Mouse (Mus musculus): Measurements from ENCODE around the gene Stx4a. TPM values are rescaled to one million over a fixed set of nuclear protein-coding genes. Genes with fewer than 3 reads are reported as not detected.
A peak's percentile ranks its signal among the peaks of the same experiment; 100 is the strongest.
"Not testable (repeated sequence)": the region's sequence is repeated elsewhere in the genome, so short reads cannot be mapped to it uniquely, and the experiment has no call there.

The Stx4a gene
- 17.8 and 22.2 TPM in 2 replicates for polyA plus RNA-seq (2015; fragmentation: Nextera tagmentation; extraction: Ambion mirVana)

DNA sequence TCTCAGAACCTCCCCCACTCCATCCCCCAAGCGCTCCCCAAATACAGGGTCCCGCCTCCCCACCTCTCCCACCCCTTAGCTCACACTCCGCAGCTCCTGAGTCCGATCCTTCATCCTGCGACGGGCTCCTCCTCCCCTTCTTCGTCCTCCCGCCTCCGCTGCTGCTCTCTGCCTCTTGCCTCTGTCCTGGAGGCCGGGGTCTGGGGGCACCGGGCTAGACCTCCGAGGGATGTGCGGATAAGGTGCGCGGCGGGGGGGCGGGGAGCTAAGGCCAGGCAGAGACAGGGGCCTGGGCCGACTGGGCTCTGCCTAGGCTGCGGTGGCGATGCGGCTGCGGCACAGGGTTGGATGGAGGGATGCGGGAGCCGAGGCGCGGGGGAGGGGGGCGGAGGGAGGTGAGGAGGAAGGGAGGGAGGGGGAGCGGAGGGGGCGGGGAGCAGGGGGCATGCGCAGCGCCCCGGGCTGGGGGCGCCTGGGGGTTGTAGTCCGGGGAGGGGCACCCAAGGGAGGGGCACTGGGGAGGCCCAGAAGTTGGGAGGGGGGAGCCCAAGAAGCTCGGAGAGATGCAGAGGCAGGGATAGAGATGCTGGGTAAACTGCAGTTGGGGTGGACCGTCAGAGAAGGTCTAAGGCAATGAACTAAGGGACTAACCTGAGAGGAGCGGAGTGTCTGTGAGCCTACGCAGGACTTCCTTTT lies at the start of gene Stx4a, which contains the start of gene Stx1b:
TSS of gene Stx4a (plus strand) at position 119 of the 696 bp plus-strand sequence.
TSS of gene Stx1b (minus strand) at position 374 of the 696 bp plus-strand sequence.
- WGBS = under 1% methylated on average over 34 of the region's 38 CpGs
- H3K27ac ChIP-seq (ENCODE audit: low read length) = peak within 1 kb of the TSS; percentile 49
- no peaks in the 10 kb centered on the region for H3K9me3 ChIP-seq (ENCODE audit: control insufficient read depth, low read length)
- H3K4me1 ChIP-seq (replicated peaks; ENCODE audit: control insufficient read depth, insufficient read depth, low read length) = peaks cover 25% of the 10 kb centered on the region
- H3K9ac ChIP-seq (replicated peaks; ENCODE audit: low read depth, low read length) = peak within 1 kb of the TSS; percentile 78
- H3K4me2 ChIP-seq (ENCODE audit: low read length) = peak within 1 kb of the TSS; percentile 82
- peak; percentile 92 for ATAC-seq
- no peaks in the 10 kb centered on the region for H3K27me3 ChIP-seq (replicated peaks; ENCODE audit: control insufficient read depth, insufficient read depth, low read length)
- no peaks in the 10 kb centered on the region for H3K36me3 ChIP-seq (ENCODE audit: control insufficient read depth, insufficient read depth)
- peak within 1 kb of the TSS; percentile 60 for H3K4me3 ChIP-seq (replicated peaks; ENCODE audit: low read length)

DNA sequence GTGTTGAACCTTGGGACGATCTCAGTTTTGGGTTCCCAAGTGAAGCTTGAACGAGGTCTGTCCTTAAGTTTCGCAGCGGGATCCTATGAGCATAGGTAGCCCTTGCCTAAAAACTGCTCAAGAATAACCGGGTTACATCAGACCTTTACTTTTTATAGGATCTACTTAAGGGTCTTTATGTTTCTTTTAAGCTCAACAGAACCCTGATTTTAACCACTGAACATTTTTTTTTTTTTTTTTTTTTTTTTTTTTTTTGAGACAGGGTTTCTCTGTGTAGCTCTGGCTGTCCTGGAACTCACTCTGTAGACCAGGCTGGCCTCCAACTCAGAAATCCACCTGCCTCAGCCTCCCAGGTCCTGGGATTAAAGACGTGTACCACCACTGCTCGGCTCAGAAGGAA lies 48.3 kb upstream of the Stx4a start:
- H3K4me2 ChIP-seq (ENCODE audit: low read length) = peak overlapping the region; percentile 64
- peak overlapping the region; percentile 98 for H3K27ac ChIP-seq (ENCODE audit: low read length)
- ATAC-seq; H3K9me3 ChIP-seq (ENCODE audit: control insufficient read depth, low read length); H3K36me3 ChIP-seq (ENCODE audit: control insufficient read depth, insufficient read depth); H3K27me3 ChIP-seq (replicated peaks; ENCODE audit: control insufficient read depth, insufficient read depth, low read length): not testable (repeated sequence)
- WGBS = 72% methylated on average over 7 of the region's 7 CpGs
- H3K4me1 ChIP-seq (replicated peaks; ENCODE audit: control insufficient read depth, insufficient read depth, low read length) = peaks cover 14% of the 10 kb centered on the region
- H3K9ac ChIP-seq (replicated peaks; ENCODE audit: low read depth, low read length) = peak overlapping the region; percentile 82
- peak overlapping the region; percentile 84 for H3K4me3 ChIP-seq (replicated peaks; ENCODE audit: low read length)

DNA sequence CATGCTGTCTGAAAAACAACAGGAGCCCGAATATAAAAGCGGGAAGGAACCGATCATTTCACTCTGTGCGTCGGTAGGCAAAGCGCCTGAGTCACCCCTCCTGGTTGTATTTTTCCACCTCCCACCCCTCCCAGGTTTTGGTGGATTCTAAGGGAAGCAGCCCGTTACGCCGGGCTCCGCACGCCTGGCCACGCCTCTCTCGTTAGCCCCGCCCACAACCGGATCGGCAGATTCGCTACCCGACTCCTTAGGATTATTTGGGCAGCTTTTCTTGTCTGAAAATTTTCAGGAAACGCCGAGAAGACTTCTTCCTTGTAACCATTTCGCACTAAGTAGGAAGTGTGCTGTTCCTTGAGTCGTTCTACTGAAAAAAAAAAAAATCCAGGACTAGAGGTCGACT lies 47.7 kb upstream of the Stx4a start, which contains the start of gene Setd1a:
TSS of gene Setd1a (plus strand) at position 245 of the 400 bp plus-strand sequence.
- WGBS = 0% methylated on average over 23 of the region's 23 CpGs
- H3K4me1 ChIP-seq (replicated peaks; ENCODE audit: control insufficient read depth, insufficient read depth, low read length) = peaks cover 14% of the 10 kb centered on the region
- H3K4me2 ChIP-seq (ENCODE audit: low read length) = peak within 1 kb of the TSS; percentile 89
- ATAC-seq = peak; percentile 76
- peaks cover 10% of the 10 kb centered on the region for H3K36me3 ChIP-seq (ENCODE audit: control insufficient read depth, insufficient read depth)
- H3K27ac ChIP-seq (ENCODE audit: low read length) = peak within 1 kb of the TSS; percentile 98
- peak within 1 kb of the TSS; percentile 82 for H3K9ac ChIP-seq (replicated peaks; ENCODE audit: low read depth, low read length)
- H3K27me3 ChIP-seq (replicated peaks; ENCODE audit: control insufficient read depth, insufficient read depth, low read length) = no peaks in the 10 kb centered on the region
- H3K4me3 ChIP-seq (replicated peaks; ENCODE audit: low read length) = peak within 1 kb of the TSS; percentile 84
- H3K9me3 ChIP-seq (ENCODE audit: control insufficient read depth, low read length) = no peaks in the 10 kb centered on the region

DNA sequence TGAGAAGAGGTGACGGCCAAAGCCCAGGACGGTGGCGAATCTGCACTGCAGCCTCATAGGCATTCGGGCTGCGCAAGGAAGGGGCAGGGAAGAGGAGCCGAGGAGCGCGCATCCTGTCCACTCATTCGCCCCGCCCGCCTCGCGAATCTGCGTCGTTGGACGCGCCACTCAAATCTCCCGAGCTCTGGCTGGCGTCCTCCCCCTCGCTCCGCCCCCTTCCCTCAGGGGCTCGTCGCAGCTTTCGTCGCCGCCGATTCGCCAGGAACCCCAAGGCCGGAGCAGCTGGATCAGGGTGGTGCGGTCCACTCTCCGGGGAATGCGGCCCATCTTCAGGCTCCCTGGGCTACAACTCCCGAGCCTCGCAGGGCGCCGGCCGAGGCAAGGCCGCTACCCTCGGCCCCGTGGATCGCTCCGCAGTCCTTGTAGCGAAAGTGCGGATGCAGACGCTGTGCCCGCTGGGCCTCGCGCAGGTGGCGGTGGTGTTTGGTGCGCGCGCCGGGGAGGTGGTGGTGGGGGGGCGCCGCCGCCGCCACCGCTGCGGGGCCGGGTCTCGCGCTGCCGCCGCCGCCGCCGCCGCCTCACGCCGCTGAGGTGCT lies 47.1 kb upstream of the Stx4a start:
- H3K4me2 ChIP-seq (ENCODE audit: low read length) = peak overlapping the region; percentile 64
- no peaks in the 10 kb centered on the region for H3K9me3 ChIP-seq (ENCODE audit: control insufficient read depth, low read length)
- peaks cover 14% of the 10 kb centered on the region for H3K4me1 ChIP-seq (replicated peaks; ENCODE audit: control insufficient read depth, insufficient read depth, low read length)
- H3K27me3 ChIP-seq (replicated peaks; ENCODE audit: control insufficient read depth, insufficient read depth, low read length) = no peaks in the 10 kb centered on the region
- peak overlapping the region; percentile 84 for H3K4me3 ChIP-seq (replicated peaks; ENCODE audit: low read length)
- peak overlapping the region; percentile 82 for H3K9ac ChIP-seq (replicated peaks; ENCODE audit: low read depth, low read length)
- ATAC-seq = peak; percentile 93
- H3K27ac ChIP-seq (ENCODE audit: low read length) = peak overlapping the region; percentile 98
- H3K36me3 ChIP-seq (ENCODE audit: control insufficient read depth, insufficient read depth) = peaks cover 13% of the 10 kb centered on the region
- 0% methylated on average over 48 of the region's 70 CpGs for WGBS

DNA sequence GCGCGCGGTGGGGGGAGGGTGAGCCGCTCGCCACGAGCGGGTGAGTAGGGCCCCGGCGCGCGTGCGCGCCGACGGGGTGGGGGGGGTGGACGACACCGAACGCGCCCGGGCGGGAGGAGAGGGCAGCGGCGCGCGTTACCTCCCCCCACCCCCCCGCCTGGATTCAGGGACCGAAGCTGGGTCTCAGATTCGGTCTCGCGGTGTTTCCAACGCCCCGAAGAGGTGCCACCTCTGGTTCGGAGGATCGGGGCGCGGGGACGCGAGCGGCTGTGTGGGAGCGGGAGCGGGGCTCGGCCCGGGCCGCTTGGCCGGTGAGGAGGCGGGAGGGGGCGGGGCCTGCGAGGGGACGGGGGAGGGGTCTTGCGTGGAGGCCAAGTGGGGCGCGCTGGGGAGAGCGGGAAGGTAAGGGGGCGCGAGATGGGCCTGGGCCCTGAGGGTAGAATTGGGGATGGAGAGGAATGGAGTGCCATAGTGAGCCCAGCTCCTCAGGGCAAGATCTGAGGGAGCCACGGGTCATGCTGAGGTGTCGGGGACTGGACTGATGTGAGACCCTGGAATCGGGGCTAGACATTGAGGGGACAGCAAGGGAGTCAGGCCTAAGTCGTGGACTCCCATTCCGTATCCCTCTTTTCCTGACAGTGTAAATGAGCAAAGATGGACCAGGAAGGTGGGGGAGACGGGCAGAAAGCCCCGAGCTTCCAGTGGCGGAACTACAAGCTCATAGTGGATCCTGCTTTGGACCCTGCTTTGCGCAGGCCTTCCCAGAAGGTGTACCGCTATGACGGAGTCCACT lies 46.4 kb upstream of the Stx4a start:
- Histone ChIP-seq H3K4me3 (replicated peaks; ENCODE audit: low read length) (peak overlapping the region; percentile 84), H3K9ac (replicated peaks; ENCODE audit: low read depth, low read length) (peak overlapping the region; percentile 82), H3K27me3 (replicated peaks; ENCODE audit: control insufficient read depth, insufficient read depth, low read length) (no peaks in the 10 kb centered on the region), H3K9me3 (ENCODE audit: control insufficient read depth, low read length) (no peaks in the 10 kb centered on the region), H3K36me3 (ENCODE audit: control insufficient read depth, insufficient read depth) (peaks cover 16% of the 10 kb centered on the region), H3K4me1 (replicated peaks; ENCODE audit: control insufficient read depth, insufficient read depth, low read length) (peaks cover 14% of the 10 kb centered on the region), H3K27ac (ENCODE audit: low read length) (peak overlapping the region; percentile 98), H3K4me2 (ENCODE audit: low read length) (peak overlapping the region; percentile 89)
- peak; percentile 26 for ATAC-seq
- WGBS = 3% methylated on average over 55 of the region's 66 CpGs

DNA sequence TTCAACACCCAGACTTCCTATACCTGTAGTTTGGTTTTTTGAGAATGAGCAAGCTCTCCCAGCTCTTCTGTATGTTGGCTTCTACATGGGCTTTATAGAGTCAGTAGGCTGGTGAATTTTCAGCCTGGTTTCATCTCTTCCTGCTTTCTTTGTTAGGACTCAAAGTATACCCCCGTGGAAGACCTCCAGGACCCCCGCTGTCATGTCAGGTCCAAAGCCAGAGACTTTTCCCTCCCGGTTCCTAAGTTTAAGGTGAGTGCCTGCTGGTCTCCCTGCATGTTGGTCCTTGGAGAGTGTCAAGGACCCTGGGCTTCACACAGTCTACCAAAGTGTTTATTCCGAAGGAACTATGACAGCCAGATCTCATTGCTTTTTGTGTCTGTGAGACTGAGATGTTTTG lies 45.7 kb upstream of the Stx4a start:
- Histone ChIP-seq H3K9me3 (ENCODE audit: control insufficient read depth, low read length) (no peaks in the 10 kb centered on the region), H3K36me3 (ENCODE audit: control insufficient read depth, insufficient read depth) (peaks cover 16% of the 10 kb centered on the region), H3K4me3 (replicated peaks; ENCODE audit: low read length) (peak overlapping the region; percentile 84), H3K4me2 (ENCODE audit: low read length) (peak overlapping the region; percentile 89), H3K27ac (ENCODE audit: low read length) (no peak overlapping the region), H3K27me3 (replicated peaks; ENCODE audit: control insufficient read depth, insufficient read depth, low read length) (no peaks in the 10 kb centered on the region), H3K9ac (replicated peaks; ENCODE audit: low read depth, low read length) (peak overlapping the region; percentile 82; the same call in 1 of the 2 replicates), H3K4me1 (replicated peaks; ENCODE audit: control insufficient read depth, insufficient read depth, low read length) (peaks cover 14% of the 10 kb centered on the region)
- no peak for ATAC-seq
- 84% methylated on average over 4 of the region's 4 CpGs for WGBS

DNA sequence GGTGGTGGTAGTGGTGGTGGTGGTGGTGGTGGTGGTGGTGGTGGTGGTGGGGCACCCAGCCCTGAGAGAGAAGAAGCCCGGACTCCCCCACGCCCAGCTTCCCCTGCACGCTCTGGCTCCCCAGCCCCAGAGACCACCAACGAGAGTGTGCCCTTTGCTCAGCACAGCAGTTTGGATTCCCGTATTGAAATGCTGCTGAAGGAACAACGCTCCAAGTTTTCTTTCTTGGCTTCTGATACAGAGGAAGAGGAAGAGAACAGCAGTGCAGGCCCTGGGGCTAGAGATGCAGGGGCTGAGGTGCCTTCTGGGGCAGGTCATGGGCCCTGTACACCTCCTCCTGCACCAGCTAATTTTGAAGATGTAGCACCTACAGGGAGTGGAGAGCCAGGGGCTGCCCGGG lies 38.8 kb upstream of the Stx4a start, which contains the start of gene Gm49388:
TSS of gene Gm49388 (plus strand) at position 301 of the 400 bp plus-strand sequence.
- Histone ChIP-seq H3K9me3 (ENCODE audit: control insufficient read depth, low read length) (no peaks in the 10 kb centered on the region), H3K9ac (replicated peaks; ENCODE audit: low read depth, low read length) (no peak within 1 kb of the TSS), H3K36me3 (ENCODE audit: control insufficient read depth, insufficient read depth) (peaks cover 66% of the 10 kb centered on the region), H3K4me3 (replicated peaks; ENCODE audit: low read length) (no peak within 1 kb of the TSS), H3K27ac (ENCODE audit: low read length) (no peak within 1 kb of the TSS), H3K27me3 (replicated peaks; ENCODE audit: control insufficient read depth, insufficient read depth, low read length) (no peaks in the 10 kb centered on the region), H3K4me1 (replicated peaks; ENCODE audit: control insufficient read depth, insufficient read depth, low read length) (no peaks in the 10 kb centered on the region), H3K4me2 (ENCODE audit: low read length) (no peak within 1 kb of the TSS)
- no peak for ATAC-seq
- WGBS = 93% methylated on average over 7 of the region's 7 CpGs

DNA sequence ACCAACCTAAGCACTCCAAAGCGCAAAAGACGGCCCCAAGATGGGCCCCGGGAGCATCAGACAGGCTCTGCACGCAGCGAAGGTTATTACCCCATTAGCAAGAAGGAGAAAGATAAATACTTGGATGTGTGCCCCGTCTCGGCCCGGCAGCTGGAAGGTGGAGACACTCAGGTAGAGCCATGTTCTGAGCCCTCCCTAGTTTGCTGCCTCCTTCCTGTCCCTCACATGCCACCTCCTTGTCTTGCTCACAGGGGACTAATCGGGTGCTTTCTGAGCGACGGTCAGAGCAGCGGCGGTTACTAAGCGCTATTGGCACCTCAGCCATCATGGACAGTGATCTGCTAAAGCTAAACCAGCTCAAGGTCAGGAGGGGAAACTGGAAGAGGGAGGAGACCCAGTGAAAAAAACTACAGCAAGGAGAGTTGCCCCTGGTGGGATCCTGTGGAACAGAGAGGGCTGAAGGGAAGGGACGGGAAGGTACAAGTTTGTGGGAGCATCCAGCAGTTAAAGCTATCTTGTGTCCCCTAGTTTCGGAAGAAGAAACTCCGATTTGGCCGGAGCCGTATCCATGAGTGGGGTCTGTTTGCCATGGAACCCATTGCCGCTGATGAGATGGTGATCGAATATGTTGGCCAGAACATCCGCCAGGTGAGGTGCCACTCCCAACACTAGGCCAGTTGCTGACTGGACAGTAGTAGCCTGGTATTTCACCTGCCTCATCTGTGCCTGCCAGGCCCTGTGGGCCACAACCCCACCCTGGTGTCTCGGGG lies 26.8 kb upstream of the Stx4a start:
- no peaks in the 10 kb centered on the region for H3K9me3 ChIP-seq (ENCODE audit: control insufficient read depth, low read length)
- no peak overlapping the region for H3K4me3 ChIP-seq (replicated peaks; ENCODE audit: low read length)
- H3K36me3 ChIP-seq (ENCODE audit: control insufficient read depth, insufficient read depth) = peaks cover 39% of the 10 kb centered on the region
- no peak for ATAC-seq
- peaks cover 9% of the 10 kb centered on the region for H3K4me1 ChIP-seq (replicated peaks; ENCODE audit: control insufficient read depth, insufficient read depth, low read length)
- no peak overlapping the region for H3K9ac ChIP-seq (replicated peaks; ENCODE audit: low read depth, low read length)
- no peak overlapping the region for H3K4me2 ChIP-seq (ENCODE audit: low read length)
- H3K27me3 ChIP-seq (replicated peaks; ENCODE audit: control insufficient read depth, insufficient read depth, low read length) = no peaks in the 10 kb centered on the region
- H3K27ac ChIP-seq (ENCODE audit: low read length) = no peak overlapping the region
- 94% methylated on average over 23 of the region's 23 CpGs for WGBS

Measured in forebrain, embryonic 16.5 days (tissue).